Mouse (Mus musculus): ENCODE results near the gene Etv5. TPM values are rescaled to one million over a fixed set of nuclear protein-coding genes. Genes with fewer than 3 reads are reported as not detected.
"Not testable (repeated sequence)": the region's sequence is repeated elsewhere in the genome, so short reads cannot be mapped to it uniquely, and the experiment has no call there.

The Etv5 gene
- polyA plus RNA-seq, 1 experiment from 2014 or later: 17.4 TPM

DNA sequence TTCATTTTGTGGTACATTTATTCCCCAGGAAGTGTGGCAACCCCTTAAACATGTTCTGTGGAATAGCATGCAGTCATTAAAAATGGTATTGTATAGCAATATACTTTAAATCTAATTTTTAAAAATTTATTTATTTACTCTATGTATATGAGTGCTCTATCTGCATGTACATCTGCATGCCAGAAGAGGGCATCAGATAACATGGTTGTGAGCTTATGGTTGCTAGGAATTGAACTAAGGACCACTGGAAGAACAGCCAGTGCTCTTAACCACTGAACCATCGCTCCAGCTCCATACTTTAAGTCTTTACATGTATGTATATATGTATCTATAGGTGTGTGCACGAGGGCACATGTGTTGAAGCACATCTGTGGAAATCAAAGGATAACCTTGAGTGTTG lies 64.6 kb downstream of the Etv5 start:
- Histone ChIP-seq H3K27me3 (ENCODE audit: control insufficient read depth, insufficient read depth, low read length) (no peaks in the 10 kb centered on the region), H3K4me1 (ENCODE audit: control insufficient read depth, insufficient read depth, low read length) (no peaks in the 10 kb centered on the region), H3K27ac (ENCODE audit: low read length) (no peak overlapping the region), H3K9ac (ENCODE audit: low read length) (no peak overlapping the region), H3K4me2 (ENCODE audit: low read depth, low read length) (no peak overlapping the region), H3K4me3 (replicated peaks; ENCODE audit: low read length) (no peak overlapping the region), H3K36me3 (ENCODE audit: control insufficient read depth, insufficient read depth, low read length) (no peaks in the 10 kb centered on the region), H3K9me3 (replicated peaks; ENCODE audit: control insufficient read depth, low read length) (no peaks in the 10 kb centered on the region)
- 80% methylated on average over 2 of the region's 2 CpGs for WGBS
- ATAC-seq (ENCODE audit: insufficient read depth, low FRiP score): no peak

DNA sequence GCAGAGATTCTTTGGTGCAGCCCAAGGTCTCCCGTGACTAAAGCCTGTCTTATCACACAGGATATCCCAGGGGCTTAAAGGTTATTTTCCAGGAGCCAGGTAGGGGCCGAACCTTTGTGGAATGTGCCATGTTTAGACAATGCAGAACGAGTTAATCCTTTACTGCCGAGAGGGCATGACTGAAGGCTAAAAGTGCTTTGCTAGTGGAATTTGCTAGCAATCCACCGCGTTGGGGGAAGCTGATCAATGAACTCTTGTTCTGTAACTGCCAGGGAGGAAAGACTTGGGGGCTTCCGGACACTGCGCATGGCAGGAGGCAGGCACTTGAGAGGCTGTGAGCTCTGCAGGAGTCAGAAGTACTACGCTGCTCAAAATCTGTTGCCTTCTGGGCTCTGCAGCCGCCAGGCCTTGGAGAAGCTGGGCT lies 66.8 kb downstream of the Etv5 start:
- no peaks in the 10 kb centered on the region for H3K36me3 ChIP-seq (ENCODE audit: control insufficient read depth, insufficient read depth, low read length)
- no peak overlapping the region for H3K27ac ChIP-seq (ENCODE audit: low read length)
- no peaks in the 10 kb centered on the region for H3K27me3 ChIP-seq (ENCODE audit: control insufficient read depth, insufficient read depth, low read length)
- H3K4me2 ChIP-seq (ENCODE audit: low read depth, low read length): no peak overlapping the region
- no peaks in the 10 kb centered on the region for H3K4me1 ChIP-seq (ENCODE audit: control insufficient read depth, insufficient read depth, low read length)
- H3K4me3 ChIP-seq (replicated peaks; ENCODE audit: low read length): no peak overlapping the region
- no peak for ATAC-seq (ENCODE audit: insufficient read depth, low FRiP score)
- no peaks in the 10 kb centered on the region for H3K9me3 ChIP-seq (replicated peaks; ENCODE audit: control insufficient read depth, low read length)
- H3K9ac ChIP-seq (ENCODE audit: low read length): no peak overlapping the region
- 13% methylated on average over 10 of the region's 10 CpGs for WGBS

DNA sequence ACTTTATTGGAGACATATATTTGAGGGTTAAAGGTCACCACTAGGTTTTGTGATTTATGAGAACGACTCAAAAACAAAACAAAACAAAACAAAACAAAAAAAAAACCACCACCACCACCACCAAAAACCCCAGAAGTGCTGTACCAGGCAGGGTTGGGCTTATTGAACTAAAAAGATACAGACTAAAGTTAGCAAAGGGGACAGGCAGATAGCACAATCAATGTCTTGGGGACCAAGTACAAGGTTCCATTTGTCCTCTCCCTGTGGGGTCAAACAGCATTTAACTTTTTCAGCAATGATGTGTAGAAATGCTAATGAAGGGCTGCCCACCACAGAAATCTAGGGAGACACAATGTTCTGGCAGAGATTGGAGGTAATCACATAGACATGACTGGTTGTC lies 67.3 kb downstream of the Etv5 start:
- H3K27ac ChIP-seq (ENCODE audit: low read length): no peak overlapping the region

DNA sequence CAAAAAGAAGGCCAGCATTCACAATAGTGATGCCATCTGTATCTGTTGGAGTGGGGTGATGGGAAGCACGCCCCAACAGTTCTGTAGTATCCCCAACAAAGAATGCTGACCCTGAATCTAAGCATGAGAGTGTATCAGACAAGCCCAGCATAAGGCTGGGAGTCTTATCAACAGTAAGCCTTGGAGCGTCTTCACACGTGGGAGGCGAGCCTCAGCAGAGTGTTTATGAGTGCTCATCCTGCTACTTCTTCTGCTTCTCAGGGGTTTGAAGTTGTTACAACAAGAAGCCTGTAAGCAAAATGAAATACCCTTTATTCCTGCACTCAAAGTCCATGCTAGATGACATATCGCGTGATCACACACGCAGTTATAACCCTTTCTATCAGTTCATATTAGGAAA lies 72.4 kb downstream of the Etv5 start:
- WGBS: 88% methylated on average over 7 of the region's 7 CpGs
- Histone ChIP-seq H3K4me1 (ENCODE audit: control insufficient read depth, insufficient read depth, low read length) (no peaks in the 10 kb centered on the region), H3K9me3 (replicated peaks; ENCODE audit: control insufficient read depth, low read length) (no peaks in the 10 kb centered on the region), H3K4me2 (ENCODE audit: low read depth, low read length) (no peak overlapping the region), H3K9ac (ENCODE audit: low read length) (no peak overlapping the region), H3K27ac (ENCODE audit: low read length) (no peak overlapping the region), H3K27me3 (ENCODE audit: control insufficient read depth, insufficient read depth, low read length) (no peaks in the 10 kb centered on the region), H3K36me3 (ENCODE audit: control insufficient read depth, insufficient read depth, low read length) (no peaks in the 10 kb centered on the region), H3K4me3 (replicated peaks; ENCODE audit: low read length) (no peak overlapping the region)
- no peak for ATAC-seq (ENCODE audit: insufficient read depth, low FRiP score)

More for the DNA sequence above, 67.3 kb downstream of the Etv5 start:
- no peak overlapping the region for H3K4me2 ChIP-seq (ENCODE audit: low read depth, low read length)
- no peaks in the 10 kb centered on the region for H3K4me1 ChIP-seq (ENCODE audit: control insufficient read depth, insufficient read depth, low read length)
- H3K36me3 ChIP-seq (ENCODE audit: control insufficient read depth, insufficient read depth, low read length): no peaks in the 10 kb centered on the region
- H3K27me3 ChIP-seq (ENCODE audit: control insufficient read depth, insufficient read depth, low read length): no peaks in the 10 kb centered on the region
- no peak for ATAC-seq (ENCODE audit: insufficient read depth, low FRiP score)
- WGBS: 45% methylated on average over 1 of the region's 1 CpGs
- H3K4me3 ChIP-seq (replicated peaks; ENCODE audit: low read length): no peak overlapping the region
- H3K9me3 ChIP-seq (replicated peaks; ENCODE audit: control insufficient read depth, low read length): no peaks in the 10 kb centered on the region
- no peak overlapping the region for H3K9ac ChIP-seq (ENCODE audit: low read length)

DNA sequence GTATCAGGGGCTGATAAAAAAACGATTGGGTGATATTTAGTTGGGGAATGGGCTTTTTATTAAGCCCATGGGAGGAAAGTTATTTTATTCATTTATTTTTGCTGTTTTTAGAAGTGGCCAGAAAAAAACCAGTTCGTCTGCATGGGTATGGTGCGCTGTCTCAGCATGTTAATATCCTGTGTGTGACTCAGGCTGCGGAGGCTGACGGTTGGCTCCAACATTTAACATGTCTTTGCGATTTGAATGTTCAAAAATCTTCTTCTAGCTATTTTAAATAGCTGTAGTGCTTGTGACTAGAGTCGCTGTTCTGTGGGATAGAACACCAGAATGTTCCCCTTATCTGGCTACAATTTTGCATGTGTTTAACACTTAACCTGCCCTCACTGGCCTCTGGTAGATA lies 73.5 kb downstream of the Etv5 start:
- no peak overlapping the region for H3K9ac ChIP-seq (ENCODE audit: low read length)
- ATAC-seq (ENCODE audit: insufficient read depth, low FRiP score): no peak
- H3K4me1 ChIP-seq (ENCODE audit: control insufficient read depth, insufficient read depth, low read length): no peaks in the 10 kb centered on the region
- 76% methylated on average over 7 of the region's 7 CpGs for WGBS
- H3K9me3 ChIP-seq (replicated peaks; ENCODE audit: control insufficient read depth, low read length): no peaks in the 10 kb centered on the region
- no peaks in the 10 kb centered on the region for H3K36me3 ChIP-seq (ENCODE audit: control insufficient read depth, insufficient read depth, low read length)
- no peak overlapping the region for H3K27ac ChIP-seq (ENCODE audit: low read length)
- H3K27me3 ChIP-seq (ENCODE audit: control insufficient read depth, insufficient read depth, low read length): no peaks in the 10 kb centered on the region
- no peak overlapping the region for H3K4me2 ChIP-seq (ENCODE audit: low read depth, low read length)
- no peak overlapping the region for H3K4me3 ChIP-seq (replicated peaks; ENCODE audit: low read length)

DNA sequence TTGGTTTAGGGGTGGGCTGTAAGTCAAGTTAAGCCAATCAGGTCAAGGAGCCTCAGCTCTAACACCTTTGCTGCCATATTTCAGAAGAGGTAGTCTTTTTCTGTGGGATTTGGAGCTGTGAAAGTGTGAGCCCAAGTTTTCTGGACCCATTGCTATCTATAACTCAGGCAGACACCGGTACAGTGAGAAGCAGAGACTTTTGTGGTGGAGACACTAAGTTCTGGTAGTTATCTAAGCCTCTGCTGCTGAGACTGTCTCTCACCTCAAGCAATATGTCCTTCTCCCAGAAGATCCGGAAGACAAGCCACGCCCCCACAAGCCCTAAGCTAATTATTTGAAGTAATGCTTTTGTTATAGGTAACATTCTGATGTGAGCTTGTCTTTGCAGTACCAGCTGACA lies 73.9 kb downstream of the Etv5 start:
- ATAC-seq (ENCODE audit: insufficient read depth, low FRiP score): no peak
- Histone ChIP-seq H3K4me2 (ENCODE audit: low read depth, low read length) (no peak overlapping the region), H3K36me3 (ENCODE audit: control insufficient read depth, insufficient read depth, low read length) (no peaks in the 10 kb centered on the region), H3K4me3 (replicated peaks; ENCODE audit: low read length) (no peak overlapping the region), H3K27me3 (ENCODE audit: control insufficient read depth, insufficient read depth, low read length) (no peaks in the 10 kb centered on the region), H3K27ac (ENCODE audit: low read length) (0 out of 2 replicates have a peak overlapping the region, but pooled peaks have one; percentile 3), H3K4me1 (ENCODE audit: control insufficient read depth, insufficient read depth, low read length) (no peaks in the 10 kb centered on the region), H3K9ac (ENCODE audit: low read length) (no peak overlapping the region), H3K9me3 (replicated peaks; ENCODE audit: control insufficient read depth, low read length) (no peaks in the 10 kb centered on the region)
- WGBS: 53% methylated on average over 3 of the region's 3 CpGs

DNA sequence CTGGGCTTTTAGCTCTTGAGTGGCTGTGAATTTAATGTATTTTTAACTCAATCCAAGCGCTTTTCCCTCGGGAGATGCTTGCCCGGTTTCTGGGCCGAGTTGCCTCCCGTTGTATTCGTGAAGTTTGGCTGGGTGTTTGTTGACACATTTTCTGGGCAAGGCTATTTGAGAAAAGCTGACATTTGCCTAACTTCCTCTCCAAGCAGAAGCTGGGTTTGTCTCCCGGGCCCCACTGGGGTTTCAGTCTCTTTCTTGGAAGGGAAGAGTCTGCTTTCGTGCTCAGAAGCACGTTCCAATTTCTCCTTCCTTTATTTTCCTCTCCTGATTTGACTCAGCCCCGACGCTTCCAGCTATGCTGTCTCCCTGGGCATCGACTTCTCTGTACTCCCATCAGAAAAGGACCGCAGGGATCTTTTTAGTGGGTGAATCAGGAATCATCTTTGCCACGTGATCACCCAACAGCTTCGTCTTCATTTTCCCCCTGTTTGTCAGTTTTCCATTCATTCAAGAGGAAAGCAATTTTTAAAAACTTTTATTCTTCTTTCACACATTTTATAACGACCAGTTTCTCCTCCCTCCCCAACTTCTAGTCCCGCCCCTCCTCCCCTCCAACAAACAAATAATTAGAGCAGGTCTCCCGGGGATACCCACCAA lies 80.7 kb downstream of the Etv5 start:
- Histone ChIP-seq H3K27ac (ENCODE audit: low read length) (peak overlapping the region; percentile 25; the same call in 1 of the 2 replicates), H3K9ac (ENCODE audit: low read length) (peak overlapping the region; percentile 61)

DNA sequence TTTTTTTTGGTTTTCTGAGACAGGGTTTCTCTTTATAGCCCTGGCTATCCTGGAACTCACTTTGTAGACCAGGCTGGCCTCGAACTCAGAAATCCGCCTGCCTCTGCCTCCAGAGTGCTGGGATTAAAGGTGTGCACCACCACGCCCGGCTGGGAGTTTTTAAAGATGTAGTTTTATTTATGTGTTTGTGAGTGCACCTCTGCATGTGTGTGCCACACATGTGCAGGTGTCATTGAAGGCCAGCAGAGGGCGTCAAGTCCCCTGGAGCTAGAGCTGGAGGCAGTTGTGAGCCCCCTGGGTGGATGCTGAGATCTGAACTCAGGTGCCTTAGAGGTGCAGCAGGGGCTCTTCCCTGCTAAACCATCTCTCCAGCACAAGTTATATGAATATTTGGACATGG lies 85.3 kb downstream of the Etv5 start:
- not testable (repeated sequence) for H3K4me2 ChIP-seq (ENCODE audit: low read depth, low read length); H3K36me3 ChIP-seq (ENCODE audit: control insufficient read depth, insufficient read depth, low read length); ATAC-seq (ENCODE audit: insufficient read depth, low FRiP score); H3K9ac ChIP-seq (ENCODE audit: low read length); H3K27ac ChIP-seq (ENCODE audit: low read length); H3K27me3 ChIP-seq (ENCODE audit: control insufficient read depth, insufficient read depth, low read length); H3K4me3 ChIP-seq (replicated peaks; ENCODE audit: low read length); H3K9me3 ChIP-seq (replicated peaks; ENCODE audit: control insufficient read depth, low read length)
- 92% methylated on average over 5 of the region's 5 CpGs for WGBS
- peaks cover 10% of the 10 kb centered on the region; the same call in 1 of the 2 replicates for H3K4me1 ChIP-seq (ENCODE audit: control insufficient read depth, insufficient read depth, low read length)

More for the DNA sequence above, 80.7 kb downstream of the Etv5 start:
- Histone ChIP-seq H3K4me3 (replicated peaks; ENCODE audit: low read length) (peak overlapping the region; percentile 19), H3K9me3 (replicated peaks; ENCODE audit: control insufficient read depth, low read length) (no peaks in the 10 kb centered on the region), H3K27me3 (ENCODE audit: control insufficient read depth, insufficient read depth, low read length) (no peaks in the 10 kb centered on the region), H3K4me2 (ENCODE audit: low read depth, low read length) (peak overlapping the region; percentile 48), H3K36me3 (ENCODE audit: control insufficient read depth, insufficient read depth, low read length) (no peaks in the 10 kb centered on the region), H3K4me1 (ENCODE audit: control insufficient read depth, insufficient read depth, low read length) (peaks cover 11% of the 10 kb centered on the region; the same call in 1 of the 2 replicates)
- 17% methylated on average over 18 of the region's 18 CpGs for WGBS
- no peak for ATAC-seq (ENCODE audit: insufficient read depth, low FRiP score)

DNA sequence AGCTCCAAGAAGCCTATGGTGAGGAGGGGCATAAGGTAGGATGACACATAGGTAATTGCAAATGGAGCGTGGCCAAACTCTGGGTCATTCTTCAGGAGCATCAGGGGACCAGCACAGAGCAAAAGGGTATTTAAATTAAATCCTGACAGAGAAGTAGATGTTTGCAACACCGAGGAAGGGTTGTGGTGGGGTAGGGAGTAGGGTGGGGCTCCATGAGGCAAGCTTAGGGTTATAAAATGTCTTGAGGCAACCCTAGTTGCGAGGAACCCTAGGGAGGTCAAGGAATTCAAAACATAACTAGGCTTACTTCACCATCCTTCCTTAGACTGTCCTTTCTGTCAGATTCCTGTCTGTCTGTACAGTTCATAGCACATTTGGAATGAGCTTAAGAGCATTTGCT lies 85.9 kb downstream of the Etv5 start:
- Histone ChIP-seq H3K4me1 (ENCODE audit: control insufficient read depth, insufficient read depth, low read length) (peaks cover 5% of the 10 kb centered on the region; the same call in 1 of the 2 replicates), H3K27ac (ENCODE audit: low read length) (no peak overlapping the region), H3K9ac (ENCODE audit: low read length) (no peak overlapping the region), H3K36me3 (ENCODE audit: control insufficient read depth, insufficient read depth, low read length) (no peaks in the 10 kb centered on the region), H3K27me3 (ENCODE audit: control insufficient read depth, insufficient read depth, low read length) (no peaks in the 10 kb centered on the region), H3K9me3 (replicated peaks; ENCODE audit: control insufficient read depth, low read length) (no peaks in the 10 kb centered on the region), H3K4me3 (replicated peaks; ENCODE audit: low read length) (no peak overlapping the region), H3K4me2 (ENCODE audit: low read depth, low read length) (no peak overlapping the region)
- no peak for ATAC-seq (ENCODE audit: insufficient read depth, low FRiP score)
- WGBS: 82% methylated on average over 3 of the region's 3 CpGs
